Mouse (Mus musculus) heart, embryonic 12.5 days (tissue): ENCODE measurements at regions not wholly inside any gene's neighbourhood (a gene's known extent, or its start where the extent isn't known, plus 50 kb on each side); places are given as distances from the start of the nearest gene placed in this dataset. TPM values are rescaled to one million over a fixed set of nuclear protein-coding genes. Genes with fewer than 3 reads are reported as not detected.

ENCODE experiments used
- ATAC-seq: fragments of 200-750 bp; cut with Nextera tagmentation; 2 replicates; pipeline ENCODE4 v1.8.0; 2017; ENCODE audit warnings: moderate TSS enrichment, moderate library complexity; ENCODE audit not compliant: insufficient number of reproducible peaks, low FRiP score
- H3K27ac ChIP-seq: fragments of 300-500 bp; sonication (generic); 2 replicates; pipeline ENCODE4 v1.5.1; 2016; ENCODE audit warnings: mild to moderate bottlenecking, moderate library complexity; ENCODE audit not compliant: poor library complexity, severe bottlenecking
- H3K27me3 ChIP-seq: fragments of 300-500 bp; sonication (generic); replicated peaks from 2 replicates; pipeline ENCODE4 v1.6.1; 2016; ENCODE audit warnings: mild to moderate bottlenecking, moderate library complexity
- H3K36me3 ChIP-seq: fragments of 300-500 bp; sonication (generic); 2 replicates; pipeline ENCODE4 v1.6.1; 2016; ENCODE audit warnings: mild to moderate bottlenecking, moderate library complexity
- H3K4me1 ChIP-seq: fragments of 300-500 bp; sonication (generic); replicated peaks from 2 replicates; pipeline ENCODE4 v1.6.1; 2016; ENCODE audit warnings: mild to moderate bottlenecking
- H3K4me2 ChIP-seq: fragments of 300-500 bp; sonication (generic); 2 replicates; pipeline ENCODE4 v1.6.1; 2016; ENCODE audit warnings: mild to moderate bottlenecking, moderate library complexity
- H3K4me3 ChIP-seq: fragments of 300-500 bp; sonication (generic); 2 replicates; pipeline ENCODE4 v1.5.1; 2016; ENCODE audit warnings: mild to moderate bottlenecking
- H3K9ac ChIP-seq: fragments of 300-500 bp; sonication (generic); 2 replicates; pipeline ENCODE4 v1.6.1; 2016; ENCODE audit warnings: mild to moderate bottlenecking, moderate library complexity
- H3K9me3 ChIP-seq: fragments of 300-500 bp; sonication (generic); replicated peaks from 2 replicates; pipeline ENCODE4 v1.6.1; 2016; ENCODE audit warnings: mild to moderate bottlenecking, moderate library complexity
- WGBS: fragments of 180-500 bp; shearing (Covaris S2); methylation state at CpG from one replicate; pipeline ENCODE4 v1.1.7; 2016; 5-methylcytosine and 5-hydroxymethylcytosine counted together
- microRNA-seq: library from miRNA; unstranded; fragments of <30 nt; microRNA quantifications from one replicate; pipeline ENCODE4, GENCODE M21; 2017

DNA sequence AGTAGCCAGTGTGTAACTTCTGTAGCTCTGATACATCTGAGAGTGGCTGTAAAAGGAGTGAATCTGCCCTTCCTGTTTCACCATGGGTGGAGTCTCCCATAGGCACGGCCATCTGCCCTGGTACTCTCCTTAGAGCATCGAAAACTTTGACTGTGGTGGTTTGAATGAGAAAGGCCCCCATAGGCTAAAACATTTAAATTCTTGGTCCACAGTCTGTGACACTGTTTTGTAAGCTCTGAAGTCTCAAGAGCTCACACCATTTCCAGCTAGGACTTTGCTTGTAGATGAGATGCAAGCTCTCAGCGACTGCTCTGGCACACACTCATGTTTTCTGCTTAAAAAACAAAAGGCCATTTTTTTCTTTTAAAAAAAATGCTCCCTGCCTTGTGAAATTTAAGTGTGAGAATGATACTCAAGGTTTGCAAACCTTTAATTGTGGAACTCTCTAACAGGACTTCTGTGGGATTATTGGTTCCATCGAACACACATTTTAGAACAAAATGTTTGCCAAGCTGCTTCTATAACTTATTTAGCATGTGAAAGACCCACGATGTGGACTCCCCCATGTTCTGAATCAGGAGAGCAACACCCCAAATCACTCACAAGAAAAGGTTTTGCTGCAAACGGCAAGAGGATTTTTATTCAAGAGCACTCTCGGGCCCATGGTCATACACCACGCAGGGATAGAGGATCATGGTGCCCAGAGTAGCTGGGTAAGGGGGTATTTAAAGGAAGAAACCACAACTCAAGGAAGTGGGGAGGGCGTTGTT is 65.7 kb upstream of the Klf12 start:
- ATAC-seq, result no peak
- 81% methylated on average over 9 of the region's 9 CpGs for WGBS
- Histone ChIP-seq H3K36me3 (no peaks in the 10 kb centered on the region), H3K27me3 (no peaks in the 10 kb centered on the region), H3K9ac (no peak overlapping the region), H3K4me1 (no peaks in the 10 kb centered on the region), H3K9me3 (no peaks in the 10 kb centered on the region), H3K4me3 (no peak overlapping the region), H3K27ac (no peak overlapping the region), H3K4me2 (no peak overlapping the region)

DNA sequence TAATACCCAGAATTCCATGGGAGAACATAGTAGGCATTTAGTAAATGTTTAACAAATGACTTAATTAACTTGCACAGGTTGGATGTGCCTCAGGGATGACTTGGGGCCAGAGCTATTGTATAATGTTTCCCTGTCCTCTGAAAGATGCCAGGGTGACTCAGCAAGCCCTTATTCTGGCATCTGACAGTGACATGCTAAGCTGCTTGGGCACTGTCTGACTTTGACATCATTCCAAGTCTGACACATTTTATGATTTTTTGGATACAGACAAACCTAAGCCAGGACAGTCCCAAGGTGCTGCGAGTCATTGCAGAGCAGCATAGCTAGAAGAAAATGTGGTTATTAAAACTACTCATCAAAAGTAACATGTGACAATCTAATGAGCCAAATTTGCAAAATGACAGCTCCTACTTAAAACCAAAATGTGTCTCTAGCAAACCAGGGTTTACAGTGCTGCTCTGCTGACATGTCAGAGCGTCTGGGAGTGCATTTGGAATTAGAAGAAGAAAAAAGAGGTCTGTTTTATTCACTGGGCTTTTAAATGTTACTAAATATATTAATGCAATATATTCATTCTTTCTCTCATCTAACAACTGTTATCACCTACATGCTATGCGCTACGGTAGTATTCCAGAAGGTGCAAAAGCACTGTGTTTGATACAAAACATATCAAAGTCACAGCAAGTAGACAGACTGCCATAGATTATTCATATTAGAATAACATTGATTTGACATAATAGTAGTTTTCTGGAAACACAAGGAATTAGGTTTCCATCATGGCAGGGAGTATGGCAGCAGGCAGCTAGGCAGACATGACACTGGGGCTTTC is 64.1 kb upstream of the Klf12 start:
- 82% methylated on average over 4 of the region's 4 CpGs for WGBS

DNA sequence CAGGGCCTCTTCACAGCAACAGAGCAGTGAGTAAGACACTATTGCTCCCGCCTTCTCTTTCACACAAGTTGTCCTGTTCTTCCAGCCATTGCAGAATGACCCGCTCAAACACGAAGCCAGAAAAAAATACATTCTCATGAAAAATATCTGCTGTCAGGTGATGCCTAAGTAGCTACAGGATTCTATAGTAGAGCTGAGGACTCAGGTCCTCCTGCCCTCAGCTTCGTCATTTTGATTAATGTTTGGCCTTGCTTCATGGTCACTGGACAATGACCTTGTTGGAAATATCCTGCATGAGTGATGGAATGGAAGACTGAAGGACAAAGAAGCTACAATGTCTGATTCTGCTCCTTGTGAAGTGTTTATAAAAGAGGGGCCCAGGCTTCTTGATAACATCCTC is 52.4 kb upstream of the Klf12 start:
- Histone ChIP-seq H3K4me3 (no peak overlapping the region), H3K4me1 (no peaks in the 10 kb centered on the region), H3K36me3 (no peaks in the 10 kb centered on the region), H3K9me3 (no peaks in the 10 kb centered on the region), H3K27ac (no peak overlapping the region), H3K4me2 (no peak overlapping the region), H3K27me3 (no peaks in the 10 kb centered on the region), H3K9ac (no peak overlapping the region)
- no peak for ATAC-seq
- WGBS, result 78% methylated on average over 4 of the region's 4 CpGs

More for the DNA sequence above, 64.1 kb upstream of the Klf12 start:
- ATAC-seq, result no peak
- H3K36me3 ChIP-seq, result no peaks in the 10 kb centered on the region
- no peak overlapping the region for H3K4me3 ChIP-seq
- H3K9ac ChIP-seq, result no peak overlapping the region
- no peaks in the 10 kb centered on the region for H3K27me3 ChIP-seq
- H3K9me3 ChIP-seq, result no peaks in the 10 kb centered on the region
- no peak overlapping the region for H3K27ac ChIP-seq
- H3K4me1 ChIP-seq, result no peaks in the 10 kb centered on the region
- no peak overlapping the region for H3K4me2 ChIP-seq

Small RNA genes in the stretch of these regions (microRNA-seq; reads per million reads assigned to microRNA genes)
- gene Gm22401, result not detected
